Mouse (Mus musculus): ENCODE measurements around the gene Tgfb1. TPM values are rescaled to one million over a fixed set of nuclear protein-coding genes. Genes with fewer than 3 reads are reported as not detected.

Gene Tgfb1
- 2.5 and 3.6 TPM in 2 replicates for polyA plus RNA-seq (2016; fragmentation: Nextera tagmentation; extraction: Ambion mirVana)

DNA sequence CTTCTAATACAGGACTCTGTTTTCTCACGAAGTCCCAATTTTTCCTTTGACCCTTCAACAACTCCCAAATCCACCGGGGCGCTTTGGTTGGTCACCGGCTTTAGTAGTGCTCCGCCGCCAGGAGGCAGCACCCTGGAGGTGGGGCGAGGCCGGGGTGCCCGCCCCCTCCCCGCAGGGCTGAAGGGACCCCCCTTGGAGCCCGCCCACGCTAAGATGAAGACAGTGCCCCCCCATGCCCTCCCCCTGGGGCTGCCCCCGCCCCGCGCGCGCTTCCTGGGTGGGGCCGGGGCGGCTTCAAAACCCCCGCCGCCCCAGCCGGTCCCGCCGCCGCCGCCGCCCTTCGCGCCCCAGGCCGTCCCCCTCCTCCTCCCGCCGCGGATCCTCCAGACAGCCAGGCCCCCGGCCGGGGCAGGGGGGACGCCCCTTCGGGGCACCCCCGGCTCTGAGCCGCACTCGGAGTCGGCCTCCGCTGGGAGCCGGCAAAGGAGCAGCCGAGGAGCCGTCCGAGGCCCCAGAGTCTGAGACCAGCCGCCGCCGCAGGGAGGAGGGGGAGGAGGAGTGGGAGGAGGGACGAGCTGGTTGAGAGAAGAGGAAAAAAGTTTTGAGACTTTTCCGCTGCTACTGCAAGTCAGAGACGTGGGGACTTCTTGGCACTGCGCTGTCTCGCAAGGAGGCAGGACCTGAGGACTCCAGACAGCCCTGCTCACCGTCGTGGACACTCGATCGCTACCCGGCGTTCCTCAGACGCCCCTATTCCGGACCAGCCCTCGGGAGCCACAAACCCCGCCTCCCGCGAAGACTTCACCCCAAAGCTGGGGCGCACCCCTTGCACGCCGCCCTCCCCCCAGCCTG lies at the start of gene Tgfb1:
Tgfb1 (plus strand) TSS at position 323 of the 852 bp plus-strand sequence.
- peak within 1 kb of the TSS; percentile 78 for H3K4me2 ChIP-seq (replicated peaks)
- H3K4me1 ChIP-seq: peaks cover 21% of the 10 kb centered on the region
- H3K36me3 ChIP-seq: 0 out of 2 replicates have a peak, but pooled peaks cover 4% of the 10 kb centered on the region
- H3K27me3 ChIP-seq: peaks cover 54% of the 10 kb centered on the region
- H3K27ac ChIP-seq: peak within 1 kb of the TSS; percentile 55; the same call in 1 of the 2 replicates
- H3K4me3 ChIP-seq: peak within 1 kb of the TSS; percentile 57
- ATAC-seq (ENCODE audit: insufficient number of reproducible peaks, insufficient read depth, low FRiP score, low TSS enrichment): peak; percentile 37
- 0 out of 2 replicates have a peak, but pooled peaks cover under 1% of the 10 kb centered on the region for H3K9me3 ChIP-seq
- H3K9ac ChIP-seq: peak within 1 kb of the TSS; percentile 54
- under 1% methylated on average over 61 of the region's 69 CpGs for WGBS

DNA sequence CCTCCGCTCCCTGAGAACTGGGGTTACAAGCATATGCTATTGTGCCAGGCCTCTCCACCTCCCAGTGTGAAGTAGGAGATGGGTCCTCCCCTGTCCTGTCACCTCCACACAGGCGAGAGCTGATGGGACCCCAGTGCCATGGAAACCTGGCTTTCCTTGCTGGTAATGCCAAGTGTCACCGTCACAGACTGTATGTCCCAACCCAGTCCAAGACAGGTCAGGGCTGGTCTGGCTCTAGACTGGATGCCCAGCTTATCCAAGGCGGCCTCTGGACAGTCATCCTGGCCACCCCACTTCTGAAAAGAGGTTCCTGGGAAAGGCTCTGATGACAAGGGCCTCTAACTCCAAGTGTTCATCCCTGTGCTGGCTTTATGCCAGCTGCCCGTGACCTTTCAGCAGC lies 49.7 kb upstream of the Tgfb1 start:
- H3K4me3 ChIP-seq: no peak overlapping the region
- ATAC-seq (ENCODE audit: insufficient number of reproducible peaks, insufficient read depth, low FRiP score, low TSS enrichment): no peak
- no peaks in the 10 kb centered on the region for H3K9me3 ChIP-seq
- H3K27me3 ChIP-seq: no peaks in the 10 kb centered on the region
- 87% methylated on average over 5 of the region's 5 CpGs for WGBS
- H3K9ac ChIP-seq: no peak overlapping the region
- no peaks in the 10 kb centered on the region for H3K4me1 ChIP-seq
- H3K36me3 ChIP-seq: peaks cover 46% of the 10 kb centered on the region
- H3K27ac ChIP-seq: no peak overlapping the region
- no peak overlapping the region for H3K4me2 ChIP-seq (replicated peaks)

DNA sequence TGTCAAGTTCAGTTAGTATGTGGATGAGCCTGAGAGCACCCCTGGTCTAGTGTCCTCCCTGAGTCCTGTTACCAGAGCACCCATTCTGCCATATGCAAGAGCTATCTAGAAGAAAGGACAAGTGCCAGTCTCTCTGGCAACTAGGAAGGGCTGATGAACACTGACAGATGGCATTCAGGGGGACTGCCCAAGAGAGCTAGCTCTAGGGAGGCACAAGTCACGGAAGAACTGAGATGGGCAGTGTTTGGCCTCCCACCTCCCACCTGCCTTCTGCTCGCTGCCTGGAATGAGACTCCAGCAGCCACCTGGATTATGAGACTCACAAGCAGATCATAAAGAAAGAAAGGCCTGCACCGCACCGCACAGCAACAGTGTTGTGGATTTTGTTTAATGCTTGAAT lies 47.0 kb upstream of the Tgfb1 start:
- no peak overlapping the region for H3K9ac ChIP-seq
- no peaks in the 10 kb centered on the region for H3K9me3 ChIP-seq
- H3K27ac ChIP-seq: no peak overlapping the region
- ATAC-seq (ENCODE audit: insufficient number of reproducible peaks, insufficient read depth, low FRiP score, low TSS enrichment): no peak
- H3K4me2 ChIP-seq (replicated peaks): no peak overlapping the region
- H3K27me3 ChIP-seq: no peaks in the 10 kb centered on the region
- H3K4me3 ChIP-seq: no peak overlapping the region
- no peaks in the 10 kb centered on the region for H3K4me1 ChIP-seq
- peaks cover 33% of the 10 kb centered on the region; the same call in 1 of the 2 replicates for H3K36me3 ChIP-seq
- 93% methylated on average over 4 of the region's 4 CpGs for WGBS

DNA sequence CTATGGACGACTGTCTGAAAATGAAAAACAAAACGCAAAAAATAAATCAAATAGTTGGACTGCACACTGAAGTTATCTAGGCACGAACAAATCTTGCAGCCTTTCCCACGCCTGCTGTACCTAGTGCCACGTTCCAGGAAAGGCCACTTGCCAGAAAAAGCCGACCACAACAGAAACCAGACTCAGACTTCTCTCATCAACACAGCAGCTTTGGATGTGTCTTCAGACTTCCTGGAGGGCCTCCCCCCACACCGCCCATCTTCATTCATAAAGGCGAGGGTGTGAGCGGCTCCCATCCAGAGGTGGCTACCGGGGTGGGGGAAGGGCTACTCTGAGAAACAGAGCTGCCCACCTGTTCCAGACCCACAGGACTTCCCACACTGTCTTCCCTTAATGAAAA lies 42.7 kb upstream of the Tgfb1 start:
- ATAC-seq (ENCODE audit: insufficient number of reproducible peaks, insufficient read depth, low FRiP score, low TSS enrichment): no peak
- no peak overlapping the region for H3K27ac ChIP-seq
- H3K27me3 ChIP-seq: no peaks in the 10 kb centered on the region
- H3K9ac ChIP-seq: no peak overlapping the region
- no peak overlapping the region for H3K4me3 ChIP-seq
- no peaks in the 10 kb centered on the region for H3K9me3 ChIP-seq
- WGBS: 80% methylated on average over 10 of the region's 10 CpGs
- H3K4me1 ChIP-seq: no peaks in the 10 kb centered on the region
- H3K4me2 ChIP-seq (replicated peaks): no peak overlapping the region
- H3K36me3 ChIP-seq: peaks cover 21% of the 10 kb centered on the region; the same call in 1 of the 2 replicates

DNA sequence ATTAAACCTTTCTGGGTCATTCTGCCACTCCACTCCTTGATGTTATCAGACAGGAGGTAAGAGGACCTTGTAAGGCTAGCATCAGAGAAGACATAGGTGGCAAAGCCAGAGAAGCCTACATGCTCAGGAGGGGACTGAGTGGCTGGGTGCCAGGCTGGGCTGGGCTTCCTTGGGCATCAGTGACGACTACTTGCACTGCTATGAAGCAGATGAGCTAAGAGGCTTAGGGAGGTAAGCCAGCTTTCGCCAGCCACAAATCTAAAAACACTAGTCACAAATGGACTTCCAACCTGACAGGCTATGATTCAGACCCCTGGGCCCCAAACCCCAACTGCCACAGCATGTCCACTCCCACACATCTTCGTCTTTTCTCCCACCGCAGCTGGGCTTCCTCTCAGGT lies 42.2 kb upstream of the Tgfb1 start:
- no peak overlapping the region for H3K4me3 ChIP-seq
- peaks cover 20% of the 10 kb centered on the region; the same call in 1 of the 2 replicates for H3K36me3 ChIP-seq
- H3K27ac ChIP-seq: no peak overlapping the region
- H3K9me3 ChIP-seq: no peaks in the 10 kb centered on the region
- H3K4me1 ChIP-seq: no peaks in the 10 kb centered on the region
- H3K27me3 ChIP-seq: no peaks in the 10 kb centered on the region
- no peak for ATAC-seq (ENCODE audit: insufficient number of reproducible peaks, insufficient read depth, low FRiP score, low TSS enrichment)
- no peak overlapping the region for H3K4me2 ChIP-seq (replicated peaks)
- H3K9ac ChIP-seq: no peak overlapping the region
- 73% methylated on average over 4 of the region's 4 CpGs for WGBS

DNA sequence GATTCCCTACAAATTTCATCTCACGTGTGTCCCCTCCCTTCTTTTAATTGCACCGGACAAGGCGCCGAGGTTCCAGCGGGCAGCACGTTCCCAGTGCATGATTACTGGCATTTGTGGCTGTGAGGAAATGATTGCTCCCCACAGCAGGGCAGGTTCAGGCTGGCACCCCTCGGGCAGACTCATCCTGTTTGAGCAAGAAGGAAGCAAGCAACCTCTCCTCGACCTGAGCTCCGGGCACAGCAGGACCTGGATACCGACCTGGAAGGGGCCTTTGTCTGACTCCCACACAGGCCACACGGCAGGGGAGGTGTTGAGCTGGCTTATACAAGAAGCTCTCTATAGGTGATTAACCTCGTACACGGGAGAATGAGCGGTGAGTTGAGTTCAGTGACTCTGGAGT lies 41.7 kb upstream of the Tgfb1 start:
- Histone ChIP-seq H3K4me2 (replicated peaks) (no peak overlapping the region), H3K27ac (no peak overlapping the region), H3K27me3 (no peaks in the 10 kb centered on the region), H3K4me1 (no peaks in the 10 kb centered on the region), H3K4me3 (no peak overlapping the region), H3K9ac (no peak overlapping the region), H3K36me3 (peaks cover 20% of the 10 kb centered on the region; the same call in 1 of the 2 replicates), H3K9me3 (no peaks in the 10 kb centered on the region)
- WGBS: 55% methylated on average over 14 of the region's 14 CpGs
- ATAC-seq (ENCODE audit: insufficient number of reproducible peaks, insufficient read depth, low FRiP score, low TSS enrichment): no peak

DNA sequence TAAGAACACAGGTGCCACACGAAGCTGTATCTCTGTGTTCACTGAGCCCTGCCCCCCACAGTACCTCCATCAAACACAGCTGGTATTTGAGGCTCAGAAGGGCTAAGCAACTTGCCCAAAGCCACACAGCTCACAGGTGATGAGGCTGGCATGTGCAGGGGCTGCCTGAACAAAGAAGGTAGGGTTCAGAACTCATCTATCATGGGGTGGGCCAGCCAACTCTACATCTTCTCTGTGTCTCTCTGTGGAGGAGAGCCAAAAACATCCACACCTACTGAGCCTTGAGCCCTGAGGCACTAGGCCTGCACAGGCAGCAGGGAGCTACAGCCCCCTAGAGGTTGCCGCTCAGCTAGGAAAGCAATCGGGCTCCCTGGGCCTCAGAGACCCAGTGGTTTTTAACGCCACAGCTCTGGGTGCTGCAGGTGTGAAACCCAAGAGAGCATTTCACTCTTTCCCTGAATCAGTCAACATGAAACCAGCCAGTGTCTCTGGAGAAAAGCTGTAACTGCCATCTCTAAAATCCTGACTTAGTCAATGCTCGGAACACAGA lies 39.2 kb upstream of the Tgfb1 start:
- WGBS: 59% methylated on average over 5 of the region's 5 CpGs
- no peak overlapping the region for H3K4me2 ChIP-seq (replicated peaks)
- no peaks in the 10 kb centered on the region for H3K27me3 ChIP-seq
- ATAC-seq (ENCODE audit: insufficient number of reproducible peaks, insufficient read depth, low FRiP score, low TSS enrichment): no peak
- no peak overlapping the region for H3K4me3 ChIP-seq
- H3K9me3 ChIP-seq: no peaks in the 10 kb centered on the region
- H3K36me3 ChIP-seq: peaks cover 9% of the 10 kb centered on the region; the same call in 1 of the 2 replicates
- H3K9ac ChIP-seq: no peak overlapping the region
- no peak overlapping the region for H3K27ac ChIP-seq
- no peaks in the 10 kb centered on the region for H3K4me1 ChIP-seq

DNA sequence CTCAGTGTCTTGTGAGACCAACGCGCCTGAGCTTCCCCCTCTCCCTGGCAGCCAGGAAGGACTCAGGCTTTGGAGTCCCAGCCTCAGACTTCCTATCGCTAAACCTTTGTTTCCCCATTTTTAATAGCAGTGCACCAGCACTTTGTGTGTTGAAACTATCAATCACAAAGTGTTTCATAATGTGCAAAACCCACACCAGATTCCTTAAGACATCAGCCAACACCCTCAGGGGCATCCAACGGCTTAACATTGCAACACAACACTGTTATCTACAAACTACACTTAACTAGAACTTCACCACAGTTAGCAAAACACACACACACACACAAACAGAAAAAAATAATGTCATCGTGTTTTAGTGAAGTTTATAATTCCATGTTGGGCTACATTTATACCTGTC lies 37.0 kb upstream of the Tgfb1 start:
- Histone ChIP-seq H3K9me3 (no peaks in the 10 kb centered on the region), H3K27ac (no peak overlapping the region), H3K27me3 (no peaks in the 10 kb centered on the region), H3K9ac (no peak overlapping the region), H3K4me3 (no peak overlapping the region), H3K4me2 (replicated peaks) (no peak overlapping the region), H3K4me1 (no peaks in the 10 kb centered on the region), H3K36me3 (peaks cover 6% of the 10 kb centered on the region; the same call in 1 of the 2 replicates)
- WGBS: 69% methylated on average over 5 of the region's 5 CpGs
- no peak for ATAC-seq (ENCODE audit: insufficient number of reproducible peaks, insufficient read depth, low FRiP score, low TSS enrichment)

DNA sequence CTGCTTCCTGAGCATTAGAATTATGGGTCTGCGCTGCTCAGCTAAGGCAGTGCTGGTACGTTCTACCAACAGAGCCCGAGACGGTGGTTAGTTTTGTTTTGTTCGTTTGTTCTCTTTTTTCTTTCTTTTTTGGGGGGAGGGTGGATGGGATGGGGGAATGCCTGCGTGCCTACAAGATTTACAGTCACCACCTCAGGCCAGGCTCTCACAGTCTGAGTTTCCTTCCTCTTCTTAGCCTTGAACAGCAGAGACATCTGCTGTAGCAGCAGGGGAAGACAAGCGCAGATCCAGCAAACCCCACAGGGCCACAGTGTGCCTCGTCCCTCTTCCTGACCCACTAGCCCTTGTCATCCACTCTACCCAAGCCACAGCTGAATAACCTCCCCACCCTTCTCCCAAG lies 35.5 kb upstream of the Tgfb1 start:
- no peak overlapping the region for H3K4me3 ChIP-seq
- H3K27ac ChIP-seq: no peak overlapping the region
- no peaks in the 10 kb centered on the region for H3K4me1 ChIP-seq
- H3K27me3 ChIP-seq: no peaks in the 10 kb centered on the region
- H3K9me3 ChIP-seq: no peaks in the 10 kb centered on the region
- no peak overlapping the region for H3K4me2 ChIP-seq (replicated peaks)
- no peak for ATAC-seq (ENCODE audit: insufficient number of reproducible peaks, insufficient read depth, low FRiP score, low TSS enrichment)
- 89% methylated on average over 8 of the region's 8 CpGs for WGBS
- H3K36me3 ChIP-seq: no peaks in the 10 kb centered on the region
- H3K9ac ChIP-seq: no peak overlapping the region

DNA sequence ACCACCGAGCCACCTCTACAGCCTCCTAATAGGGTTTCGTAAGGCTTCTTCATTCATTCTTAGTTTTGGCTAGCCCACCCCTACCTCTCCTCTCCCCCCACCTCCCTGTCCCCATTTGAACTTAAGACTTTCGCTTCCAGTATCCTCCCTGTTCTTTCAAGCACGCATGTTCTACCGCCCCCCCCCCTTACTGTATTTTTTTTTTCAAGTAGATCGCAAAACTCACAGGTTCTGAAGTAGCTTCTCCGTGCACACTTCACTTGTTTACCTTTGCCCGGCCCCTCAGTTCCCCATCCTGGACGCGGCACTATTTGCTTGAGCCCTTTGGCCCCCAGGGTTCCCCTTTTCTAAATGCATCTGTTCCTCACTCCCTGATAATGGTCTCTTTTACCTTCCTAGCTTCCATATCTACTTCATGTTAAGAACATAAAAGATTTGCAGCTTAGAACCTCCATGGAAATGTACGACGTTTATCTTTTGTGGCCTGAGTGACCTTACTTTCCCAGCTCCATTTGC lies 34.5 kb upstream of the Tgfb1 start:
- Histone ChIP-seq H3K9me3 (no peaks in the 10 kb centered on the region), H3K9ac (no peak overlapping the region), H3K4me3 (no peak overlapping the region), H3K27me3 (no peaks in the 10 kb centered on the region), H3K4me2 (replicated peaks) (no peak overlapping the region), H3K4me1 (peaks cover 10% of the 10 kb centered on the region; the same call in 1 of the 2 replicates), H3K36me3 (no peaks in the 10 kb centered on the region), H3K27ac (no peak overlapping the region)
- 88% methylated on average over 12 of the region's 12 CpGs for WGBS
- no peak for ATAC-seq (ENCODE audit: insufficient number of reproducible peaks, insufficient read depth, low FRiP score, low TSS enrichment)

DNA sequence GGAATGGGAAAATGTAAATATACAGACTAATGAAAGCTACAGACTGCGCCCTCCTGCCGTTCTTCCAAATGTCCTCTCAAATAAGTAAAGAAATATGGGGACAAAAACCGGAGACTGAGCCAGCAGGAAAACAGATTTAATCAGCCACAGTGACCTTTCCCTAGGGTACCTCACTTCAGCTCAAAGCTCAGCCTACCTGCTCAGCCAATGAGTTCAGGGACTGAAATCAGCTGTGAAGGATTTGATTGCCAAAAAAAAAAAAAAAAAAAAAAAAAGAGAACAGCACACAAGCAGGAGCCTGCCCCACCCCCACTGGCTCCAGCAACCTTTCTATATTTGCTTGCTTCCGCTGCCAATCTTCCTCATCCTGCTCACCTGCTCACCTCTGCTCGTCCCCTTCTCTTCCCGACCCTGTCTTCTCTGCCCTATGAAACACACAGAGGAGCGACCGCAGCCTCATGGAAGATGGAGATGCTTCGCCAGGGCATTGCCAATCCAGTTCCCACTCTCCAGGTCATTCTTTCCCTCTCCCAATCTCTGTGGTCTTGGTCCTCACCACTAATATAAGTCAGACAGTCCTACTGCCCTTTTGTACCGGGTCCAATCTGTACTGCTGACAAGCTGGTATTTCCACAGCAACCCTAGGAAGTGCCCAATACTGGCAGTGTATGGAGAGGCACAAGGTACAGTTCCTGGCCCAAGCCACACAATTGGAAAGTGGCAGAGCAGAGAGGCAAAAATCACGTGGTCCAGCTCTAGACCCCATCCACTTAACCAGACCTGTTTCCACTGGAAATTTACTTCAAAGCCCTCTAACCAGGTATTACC lies 31.0 kb upstream of the Tgfb1 start:
- H3K4me2 ChIP-seq (replicated peaks): no peak overlapping the region
- H3K9ac ChIP-seq: no peak overlapping the region
- H3K27ac ChIP-seq: no peak overlapping the region
- no peak for ATAC-seq (ENCODE audit: insufficient number of reproducible peaks, insufficient read depth, low FRiP score, low TSS enrichment)
- no peak overlapping the region for H3K4me3 ChIP-seq
- 72% methylated on average over 11 of the region's 11 CpGs for WGBS
- H3K27me3 ChIP-seq: no peaks in the 10 kb centered on the region
- no peaks in the 10 kb centered on the region for H3K36me3 ChIP-seq
- peaks cover 24% of the 10 kb centered on the region for H3K4me1 ChIP-seq
- H3K9me3 ChIP-seq: no peaks in the 10 kb centered on the region

Data from embryonic facial prominence, embryonic 12.5 days (tissue).